ENCODE assay signal across 8 mouse cellular contexts in the genomic region with DNA sequence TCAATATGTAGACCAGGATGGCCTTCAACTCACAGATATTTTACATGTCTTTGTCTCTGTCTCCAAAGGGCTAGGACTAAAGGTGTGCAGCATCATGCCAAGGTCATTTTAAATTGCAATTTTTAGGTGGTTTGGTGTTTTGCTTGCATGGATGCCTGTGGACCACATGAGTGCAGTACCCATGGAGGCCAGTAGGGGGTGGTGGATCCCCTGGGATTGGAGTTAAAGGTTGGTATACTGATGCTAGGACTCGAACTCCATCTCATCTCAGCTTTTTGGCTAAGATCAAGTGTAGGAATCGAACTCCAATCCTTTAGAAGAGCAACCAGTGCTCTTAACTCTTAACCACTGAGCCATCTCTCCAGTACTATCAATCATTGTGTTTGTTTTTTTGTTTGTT. TPM values are rescaled to one million over a fixed set of nuclear protein-coding genes. Genes with fewer than 3 reads are reported as not detected.
DNase-seq lines count a peak whose midpoint lies in the region; ATAC-seq and TF ChIP-seq lines count a peak whose summit lies in the region.

No protein-coding gene starts in this region.

- TF ChIP-seq POLR2A in ES-Bruce4 (IDR thresholded peaks at IDR 0.05; ENCODE audit: insufficient read depth, low read length): no peak

- TF ChIP-seq CTCF in ES-Bruce4 (IDR thresholded peaks at IDR 0.05; ENCODE audit: low read depth, low read length): peak; percentile 84

- no peak overlapping the region for H3K4me2 ChIP-seq in intestine, embryonic 14.5 days (ENCODE audit: low read length)
- no peak overlapping the region for H3K4me2 ChIP-seq in intestine, embryonic 16.5 days (ENCODE audit: low read depth, low read length)

- no peak for ATAC-seq in intestine, embryonic 14.5 days (replicated peaks; ENCODE audit: low FRiP score, low TSS enrichment, low read depth)
- ATAC-seq in intestine, embryonic 16.5 days: no peak

- no peaks in the 10 kb centered on the region for H3K9me3 ChIP-seq in intestine, embryonic 14.5 days (ENCODE audit: control insufficient read depth, low read length)
- H3K9me3 ChIP-seq in intestine, embryonic 16.5 days (ENCODE audit: control insufficient read depth, low read length): no peaks in the 10 kb centered on the region
- no peaks in the 10 kb centered on the region for H3K9me3 ChIP-seq in ES-Bruce4 (replicated peaks; ENCODE audit: control insufficient read depth, insufficient read depth, low read length, poor library complexity, severe bottlenecking)

- no peak overlapping the region for H3K27ac ChIP-seq in intestine, embryonic 14.5 days (ENCODE audit: low read depth)
- no peak overlapping the region for H3K27ac ChIP-seq in intestine, embryonic 16.5 days (ENCODE audit: low read length)
- H3K27ac ChIP-seq in ES-Bruce4 (ENCODE audit: insufficient read depth, low read length): no peak overlapping the region

- H3K27me3 ChIP-seq in intestine, embryonic 14.5 days (replicated peaks; ENCODE audit: control insufficient read depth, insufficient read depth, low read length): no peaks in the 10 kb centered on the region
- H3K27me3 ChIP-seq in intestine, embryonic 16.5 days (replicated peaks; ENCODE audit: control insufficient read depth, insufficient read depth, low read length): no peaks in the 10 kb centered on the region
- no peaks in the 10 kb centered on the region for H3K27me3 ChIP-seq in ES-Bruce4 (ENCODE audit: control insufficient read depth, insufficient read depth, low read length, poor library complexity, severe bottlenecking)

- H3K4me3 ChIP-seq in intestine, embryonic 14.5 days (ENCODE audit: low read depth, low read length): no peak overlapping the region
- H3K4me3 ChIP-seq in intestine, embryonic 16.5 days (ENCODE audit: low read length): no peak overlapping the region
- H3K4me3 ChIP-seq in ES-Bruce4 (ENCODE audit: low read depth, low read length): no peak overlapping the region

- no peaks in the 10 kb centered on the region for H3K36me3 ChIP-seq in intestine, embryonic 14.5 days (ENCODE audit: control insufficient read depth, insufficient read depth, low read length)
- H3K36me3 ChIP-seq in intestine, embryonic 16.5 days (ENCODE audit: control insufficient read depth, insufficient read depth, low read length): no peaks in the 10 kb centered on the region
- no peaks in the 10 kb centered on the region for H3K36me3 ChIP-seq in ES-Bruce4 (ENCODE audit: control insufficient read depth, insufficient read depth, low read length, poor library complexity, severe bottlenecking)

- peak; percentile 73 for DNase-seq in intestine, embryonic 14.5 days (ENCODE audit: low spot score)
- DNase-seq in adrenal gland, postnatal 25 days: peak; percentile 63
- peak; percentile 34 for DNase-seq in kidney, postnatal 14 days
- peak; percentile 54 for DNase-seq in retina, postnatal 1 day
- DNase-seq in frontal cortex, postnatal 14 days (ENCODE audit: low spot score in 2 of 2): no peak
- no peak for DNase-seq in frontal cortex, adult 2 months (ENCODE audit: extremely low spot score in 1 of 2, low spot score in 1 of 2)

- WGBS in intestine, embryonic 14.5 days: 48% methylated on average over 2 of the region's 2 CpGs
- 45% methylated on average over 2 of the region's 2 CpGs for WGBS in intestine, embryonic 16.5 days

- no peak for TF ChIP-seq EP300 in ES-Bruce4 (IDR thresholded peaks at IDR 0.05; ENCODE audit: insufficient read depth, low read depth, low read length)

- H3K9ac ChIP-seq in intestine, embryonic 14.5 days (ENCODE audit: low read length): no peak overlapping the region
- no peak overlapping the region for H3K9ac ChIP-seq in intestine, embryonic 16.5 days (ENCODE audit: low read depth, low read length)
- H3K9ac ChIP-seq in ES-Bruce4 (ENCODE audit: low read depth, poor library complexity, severe bottlenecking): no peak overlapping the region

- no peaks in the 10 kb centered on the region for H3K4me1 ChIP-seq in intestine, embryonic 14.5 days (replicated peaks; ENCODE audit: control insufficient read depth, insufficient read depth, low read length)
- no peaks in the 10 kb centered on the region for H3K4me1 ChIP-seq in intestine, embryonic 16.5 days (ENCODE audit: control insufficient read depth, insufficient read depth, low read length)
- no peaks in the 10 kb centered on the region for H3K4me1 ChIP-seq in ES-Bruce4 (ENCODE audit: control insufficient read depth, insufficient read depth, low read length)

RNA-seq across cellular contexts. Expression of a gene that starts 20.2 kb away (rescaled TPM):
- polyA plus RNA-seq in intestine, embryonic 14.5 days (2014; fragmentation: Nextera tagmentation; extraction: Ambion mirVana): 28.2 and 31.2 TPM in 2 replicates
- 12.4 and 12.5 TPM in 2 replicates for polyA plus RNA-seq in intestine, embryonic 16.5 days (2015; fragmentation: Nextera tagmentation; extraction: Ambion mirVana)
- 21.9 and 27.4 TPM in 2 replicates for polyA plus RNA-seq in ES-Bruce4 (2011; ENCODE audit: insufficient read depth, insufficient read length, low read depth, missing spikeins)
- total RNA-seq in adrenal gland, postnatal 25 days (2021): 54.2 and 57.8 TPM in 2 replicates
- polyA plus RNA-seq in frontal cortex, adult 2 months (2012; rRNA removed): 47.8 and 53.3 TPM in 2 replicates

RNA-seq across cellular contexts. Expression of a gene that starts 38.3 kb away (rescaled TPM):
- polyA plus RNA-seq in intestine, embryonic 14.5 days (2014; fragmentation: Nextera tagmentation; extraction: Ambion mirVana): 9.1 and 12.5 TPM in 2 replicates
- polyA plus RNA-seq in intestine, embryonic 16.5 days (2015; fragmentation: Nextera tagmentation; extraction: Ambion mirVana): 6.7 and 8.7 TPM in 2 replicates
- 7.6 and 10.5 TPM in 2 replicates for polyA plus RNA-seq in ES-Bruce4 (2011; ENCODE audit: insufficient read depth, insufficient read length, low read depth, missing spikeins)
- 5.1 and 16.5 TPM in 2 replicates for total RNA-seq in adrenal gland, postnatal 25 days (2021)
- 5.8 and 6.4 TPM in 2 replicates for polyA plus RNA-seq in frontal cortex, adult 2 months (2012; rRNA removed)

Comparison
In these comparisons a context has a peak if more than half of its experiments do, and no peak if none do; other contexts are left out.
1. DNase-seq: peak in intestine, embryonic 14.5 days (single experiment), adrenal gland, postnatal 25 days (single experiment), kidney, postnatal 14 days (single experiment) and retina, postnatal 1 day (single experiment); none in frontal cortex, postnatal 14 days (0 of 2) and frontal cortex, adult 2 months (0 of 2).